Mouse (Mus musculus) cerebellum, adult 2 months (tissue): ENCODE results near the gene Neurl1b.

Experiments
- CTCF ChIP-seq: fragments of 200-500 bp; IDR thresholded peaks from 2 replicates; pipeline ENCODE4 v1.5.1; 2011; ENCODE audit warnings: low read depth, mild to moderate bottlenecking, control low read depth, low read length, moderate library complexity, borderline replicate concordance; ENCODE audit not compliant: insufficient read depth
- POLR2A ChIP-seq: fragments of 200-500 bp; IDR thresholded peaks from 2 replicates; pipeline ENCODE4 v1.6.1; 2011; ENCODE audit warnings: low read length, control low read depth, borderline replicate concordance; ENCODE audit not compliant: insufficient read depth

GRCm38 (mm10) chr17:26463984-26464383 is 49.4 kb downstream of the Neurl1b start:
- TF ChIP-seq CTCF (no peak), POLR2A (no peak)
